10 mouse cellular contexts compared by ENCODE assay signal in the genomic region with DNA sequence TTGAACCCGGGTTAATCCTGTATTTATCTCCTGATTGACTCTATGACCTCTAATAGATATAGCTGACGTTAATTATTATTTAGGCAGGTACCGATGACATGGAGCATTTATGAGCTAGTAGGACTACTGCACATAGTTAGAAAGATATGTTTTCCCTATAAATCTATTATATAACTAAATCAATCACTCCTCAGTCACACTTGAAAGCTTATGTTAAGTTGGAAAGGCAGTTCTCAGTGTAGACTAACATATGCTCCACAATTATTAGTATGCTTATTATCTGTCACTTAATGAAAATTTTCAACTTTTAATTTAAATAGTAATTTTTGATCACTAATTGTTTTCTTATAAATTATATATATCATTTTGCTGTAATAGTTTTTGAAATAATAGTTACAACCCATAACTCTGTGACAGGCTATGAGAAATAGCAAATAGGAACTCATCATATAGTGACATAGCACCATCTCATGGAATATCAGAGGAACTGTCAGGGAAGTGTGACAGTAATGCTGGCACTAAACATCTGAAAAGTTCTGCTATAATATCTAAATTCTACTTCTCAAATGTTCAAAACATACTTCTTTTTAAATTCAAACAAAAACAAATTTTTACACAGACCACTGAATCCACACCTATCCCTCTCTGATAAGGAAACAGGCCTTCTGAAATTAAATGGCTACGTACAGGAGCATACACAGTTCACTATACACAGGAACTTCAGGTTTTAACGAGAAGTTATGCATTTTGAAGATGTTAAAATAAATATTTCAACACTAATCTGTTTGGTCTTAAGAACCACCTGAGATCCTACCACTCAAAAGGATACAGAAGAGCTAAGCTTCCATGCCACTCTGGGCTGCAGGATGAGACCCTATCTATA.
A peak's percentile ranks its signal among the peaks of the same experiment; 100 is the strongest.
DNase-seq lines count a peak whose midpoint lies in the region; ATAC-seq and TF ChIP-seq lines count a peak whose summit lies in the region.
"Had no signal": no experiment of that assay in that cellular context is flagged by ENCODE, and none has a peak within 500 bp of the region (broad histone marks: within the 10 kb centered on the region; RNA-seq: fewer than 3 reads in every experiment).

No protein-coding gene starts in this region.

- H3K36me3 ChIP-seq in liver, postnatal 0 days (replicated peaks; ENCODE audit: insufficient read depth, low read length): no peaks in the 10 kb centered on the region
- H3K36me3 ChIP-seq in forebrain, embryonic 15.5 days: no peaks in the 10 kb centered on the region
- H3K36me3 ChIP-seq: heart, embryonic 13.5 days had no signal

- TF ChIP-seq EP300 in liver, postnatal 0 days (IDR thresholded peaks at IDR 0.05; ENCODE audit: low read depth): no peak

- H3K9ac ChIP-seq in liver, postnatal 0 days (replicated peaks): no peak overlapping the region
- no peak overlapping the region for H3K9ac ChIP-seq in forebrain, embryonic 15.5 days (replicated peaks)
- H3K9ac ChIP-seq: heart, embryonic 13.5 days had no signal

- TF ChIP-seq CTCF in liver, postnatal 0 days (IDR thresholded peaks at IDR 0.05; ENCODE audit: low read depth): peak; percentile 51

- no peak for DNase-seq in frontal cortex, postnatal 10 days (ENCODE audit: low spot score in 2 of 2)
- no peak for DNase-seq in liver, postnatal 0 days
- no peak for DNase-seq in liver
- peak; percentile 38 for DNase-seq in retina, embryonic 14.5 days (ENCODE audit: low spot score)
- DNase-seq in left cerebral cortex, adult 9 months (ENCODE audit: low spot score in 2 of 2): no peak
- DNase-seq in natural killer cell, adult 2 months (ENCODE audit: low spot score in 2 of 2): no peak
- DNase-seq: kidney, adult 11 months had no signal

- WGBS in liver, postnatal 0 days (ENCODE audit: insufficient replicate concordance): 61% methylated on average over 5 of the region's 5 CpGs
- WGBS in forebrain, embryonic 15.5 days: 83% methylated on average over 5 of the region's 5 CpGs

- H3K27me3 ChIP-seq in liver, postnatal 0 days (ENCODE audit: insufficient read depth, low read length): no peaks in the 10 kb centered on the region
- H3K27me3 ChIP-seq in forebrain, embryonic 15.5 days: no peaks in the 10 kb centered on the region
- H3K27me3 ChIP-seq: heart, embryonic 13.5 days had no signal

- no peak overlapping the region for H3K4me3 ChIP-seq in liver, postnatal 0 days (ENCODE audit: low read depth, low read length)
- no peak overlapping the region for H3K4me3 ChIP-seq in forebrain, embryonic 15.5 days
- H3K4me3 ChIP-seq: heart, embryonic 13.5 days had no signal

- no peak overlapping the region for H3K27ac ChIP-seq in liver, postnatal 0 days (ENCODE audit: low read depth)
- no peak overlapping the region for H3K27ac ChIP-seq in forebrain, embryonic 15.5 days (replicated peaks)
- H3K27ac ChIP-seq: heart, embryonic 13.5 days had no signal

- peak; percentile 82; the same call in 1 of the 2 replicates for ATAC-seq in frontal cortex, adult (ENCODE audit: low TSS enrichment)
- ATAC-seq in liver, postnatal 0 days: no peak
- ATAC-seq in forebrain, embryonic 15.5 days (replicated peaks): peak; percentile 78; the same call in 1 of the 2 replicates

- H3K9me3 ChIP-seq in liver, postnatal 0 days (ENCODE audit: low read length): no peaks in the 10 kb centered on the region
- no peaks in the 10 kb centered on the region for H3K9me3 ChIP-seq in forebrain, embryonic 15.5 days
- H3K9me3 ChIP-seq: heart, embryonic 13.5 days had no signal

- H3K4me1 ChIP-seq in liver, postnatal 0 days (ENCODE audit: insufficient read depth): no peaks in the 10 kb centered on the region
- no peaks in the 10 kb centered on the region for H3K4me1 ChIP-seq in forebrain, embryonic 15.5 days
- H3K4me1 ChIP-seq: heart, embryonic 13.5 days had no signal

- H3K4me2 ChIP-seq in liver, postnatal 0 days (ENCODE audit: low read depth, low read length): no peak overlapping the region
- H3K4me2 ChIP-seq in forebrain, embryonic 15.5 days (replicated peaks): no peak overlapping the region
- H3K4me2 ChIP-seq: heart, embryonic 13.5 days had no signal
